Mouse (Mus musculus): ENCODE results near the gene Gm26602. TPM values are rescaled to one million over a fixed set of nuclear protein-coding genes. Genes with fewer than 3 reads are reported as not detected.

Gm26602 gene
- 0.98 and 11.0 TPM in 2 replicates for polyA plus RNA-seq (2016; fragmentation: Nextera tagmentation; extraction: Ambion mirVana)

DNA sequence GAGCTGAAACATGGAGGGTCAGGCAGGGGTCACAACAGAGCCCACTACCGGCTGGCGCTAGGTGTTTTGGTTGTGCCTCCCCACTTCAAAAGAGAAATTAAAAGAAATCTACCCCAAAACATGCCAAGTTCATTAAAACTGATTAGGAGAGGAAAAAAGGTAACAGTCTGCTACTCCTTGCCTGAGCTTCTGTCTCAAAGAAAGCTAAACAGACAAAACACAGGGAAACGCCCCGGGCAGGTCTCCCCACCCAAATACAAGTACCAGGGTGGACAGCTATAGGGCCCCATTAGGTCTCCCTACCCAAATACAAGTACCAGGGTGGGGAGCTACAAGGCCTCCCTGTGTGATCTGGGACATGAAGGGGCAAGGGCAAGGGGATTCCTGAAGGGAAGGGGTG is at the start of gene Gm26602:
Gene Gm26602 (plus strand): TSS at position 301 of the 400 bp plus-strand sequence.
- WGBS (ENCODE audit: insufficient replicate concordance): 85% methylated on average over 4 of the region's 4 CpGs
- H3K36me3 ChIP-seq: peaks cover 49% of the 10 kb centered on the region

DNA sequence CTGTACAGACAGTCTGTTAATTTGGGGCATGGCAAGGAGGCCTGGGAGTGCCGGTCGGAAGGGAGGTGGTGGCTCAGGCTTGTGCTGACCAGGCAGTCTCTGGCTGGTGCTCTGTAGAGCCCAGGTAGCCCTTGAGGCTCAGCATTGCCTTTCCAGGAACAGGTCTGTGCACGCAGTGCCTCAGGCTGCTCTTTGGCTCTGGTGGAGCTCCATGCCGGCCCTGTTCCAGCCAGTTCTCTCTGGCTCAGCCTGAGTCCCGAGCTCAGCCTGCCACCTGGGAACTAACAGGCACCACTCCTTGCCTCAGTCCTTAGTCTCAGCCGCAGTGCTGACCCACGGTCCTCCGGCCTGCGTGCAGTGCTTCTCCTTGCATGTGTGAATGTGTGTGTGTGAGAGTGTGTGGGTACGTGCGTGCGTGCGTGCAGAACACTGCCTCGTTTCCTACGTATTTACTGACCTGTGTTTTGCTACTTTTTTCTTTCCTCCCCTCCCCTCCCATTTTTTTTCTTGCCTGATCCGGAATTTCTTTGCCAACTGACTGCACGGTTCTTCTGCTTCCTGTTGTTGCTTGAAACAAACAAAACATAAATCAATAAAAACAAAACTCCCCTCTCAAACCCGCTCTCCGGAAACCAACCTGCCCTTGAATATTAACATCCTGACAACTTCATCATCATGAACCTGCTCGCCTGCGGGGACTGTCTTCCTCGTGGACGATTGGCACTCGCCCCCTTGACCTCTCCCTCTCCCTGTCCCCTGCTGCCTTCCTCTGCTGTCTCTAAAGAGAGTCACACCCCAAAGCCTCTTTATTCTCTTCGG is 49.2 kb upstream of the Gm26602 start:
- H3K9ac ChIP-seq: no peak overlapping the region
- H3K4me1 ChIP-seq: peaks cover 43% of the 10 kb centered on the region
- 87% methylated on average over 25 of the region's 25 CpGs for WGBS (ENCODE audit: insufficient replicate concordance)
- no peak overlapping the region for H3K4me2 ChIP-seq
- peaks cover 98% of the 10 kb centered on the region for H3K36me3 ChIP-seq
- no peaks in the 10 kb centered on the region for H3K27me3 ChIP-seq (replicated peaks)
- ATAC-seq: no peak
- no peak overlapping the region for H3K4me3 ChIP-seq
- no peaks in the 10 kb centered on the region for H3K9me3 ChIP-seq (replicated peaks)
- H3K27ac ChIP-seq: 0 out of 2 replicates have a peak overlapping the region, but pooled peaks have one; percentile 8

More for the DNA sequence above, at the start of gene Gm26602:
- Histone ChIP-seq H3K27ac (peak within 1 kb of the TSS; percentile 86), H3K4me2 (peak within 1 kb of the TSS; percentile 50; the same call in 1 of the 2 replicates), H3K4me3 (no peak within 1 kb of the TSS), H3K9me3 (replicated peaks) (no peaks in the 10 kb centered on the region), H3K27me3 (replicated peaks) (no peaks in the 10 kb centered on the region), H3K9ac (peak within 1 kb of the TSS; percentile 51; the same call in 1 of the 2 replicates), H3K4me1 (peaks cover 67% of the 10 kb centered on the region)
- ATAC-seq: no peak

DNA sequence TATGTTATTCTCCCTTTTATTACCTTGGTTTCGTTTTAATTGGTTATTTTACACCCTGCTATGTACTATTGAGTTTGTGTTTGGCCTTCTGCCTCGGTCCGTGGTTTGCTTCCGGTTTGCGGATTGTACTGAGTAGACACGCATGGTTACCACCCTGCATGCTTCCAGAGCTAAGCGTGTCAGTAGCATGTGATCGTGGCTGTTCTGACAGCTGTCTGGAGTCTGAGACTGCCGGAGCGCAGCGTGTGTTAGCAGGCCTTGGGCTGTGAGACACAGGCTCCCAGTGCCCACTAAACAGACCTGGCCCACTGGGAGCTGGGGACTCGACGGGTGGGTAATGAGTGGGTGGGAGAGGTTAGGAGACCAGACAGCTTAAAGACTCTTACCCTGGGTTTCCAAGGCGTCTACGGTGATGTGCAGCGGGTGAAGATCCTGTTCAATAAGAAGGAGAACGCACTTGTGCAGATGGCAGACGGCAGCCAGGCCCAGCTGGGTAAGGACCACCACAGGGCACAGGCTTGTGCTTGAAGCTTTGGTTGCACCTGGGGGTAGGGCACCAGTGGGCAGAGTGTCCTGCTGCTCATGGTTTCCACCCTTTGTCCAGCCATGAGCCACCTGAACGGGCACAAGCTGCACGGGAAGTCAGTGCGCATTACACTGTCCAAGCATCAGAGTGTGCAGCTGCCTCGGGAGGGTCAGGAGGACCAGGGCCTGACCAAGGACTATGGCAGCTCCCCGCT is 48.4 kb upstream of the Gm26602 start:
- Histone ChIP-seq H3K9me3 (replicated peaks) (no peaks in the 10 kb centered on the region), H3K4me3 (no peak overlapping the region), H3K4me2 (no peak overlapping the region), H3K4me1 (peaks cover 35% of the 10 kb centered on the region), H3K9ac (no peak overlapping the region), H3K27ac (no peak overlapping the region), H3K36me3 (peaks cover 91% of the 10 kb centered on the region), H3K27me3 (replicated peaks) (no peaks in the 10 kb centered on the region)
- no peak for ATAC-seq
- WGBS (ENCODE audit: insufficient replicate concordance): 86% methylated on average over 23 of the region's 23 CpGs

DNA sequence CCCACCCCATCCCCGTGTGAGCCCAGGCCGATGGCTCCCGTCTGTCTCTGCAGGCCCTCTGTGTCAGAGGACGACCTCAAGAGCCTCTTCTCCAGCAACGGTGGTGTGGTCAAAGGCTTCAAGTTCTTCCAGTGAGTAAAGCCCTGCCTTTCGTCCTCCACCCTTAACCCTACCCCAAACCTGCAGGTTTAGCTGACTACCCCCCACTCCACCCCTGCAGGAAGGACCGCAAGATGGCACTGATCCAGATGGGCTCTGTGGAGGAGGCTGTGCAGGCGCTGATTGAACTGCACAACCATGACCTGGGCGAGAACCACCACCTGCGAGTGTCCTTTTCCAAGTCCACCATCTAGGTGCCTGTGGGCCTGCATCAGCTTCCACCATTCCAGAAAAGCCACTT is 47.7 kb upstream of the Gm26602 start:
- 79% methylated on average over 10 of the region's 10 CpGs for WGBS (ENCODE audit: insufficient replicate concordance)
- H3K27me3 ChIP-seq (replicated peaks): no peaks in the 10 kb centered on the region
- ATAC-seq: no peak

DNA sequence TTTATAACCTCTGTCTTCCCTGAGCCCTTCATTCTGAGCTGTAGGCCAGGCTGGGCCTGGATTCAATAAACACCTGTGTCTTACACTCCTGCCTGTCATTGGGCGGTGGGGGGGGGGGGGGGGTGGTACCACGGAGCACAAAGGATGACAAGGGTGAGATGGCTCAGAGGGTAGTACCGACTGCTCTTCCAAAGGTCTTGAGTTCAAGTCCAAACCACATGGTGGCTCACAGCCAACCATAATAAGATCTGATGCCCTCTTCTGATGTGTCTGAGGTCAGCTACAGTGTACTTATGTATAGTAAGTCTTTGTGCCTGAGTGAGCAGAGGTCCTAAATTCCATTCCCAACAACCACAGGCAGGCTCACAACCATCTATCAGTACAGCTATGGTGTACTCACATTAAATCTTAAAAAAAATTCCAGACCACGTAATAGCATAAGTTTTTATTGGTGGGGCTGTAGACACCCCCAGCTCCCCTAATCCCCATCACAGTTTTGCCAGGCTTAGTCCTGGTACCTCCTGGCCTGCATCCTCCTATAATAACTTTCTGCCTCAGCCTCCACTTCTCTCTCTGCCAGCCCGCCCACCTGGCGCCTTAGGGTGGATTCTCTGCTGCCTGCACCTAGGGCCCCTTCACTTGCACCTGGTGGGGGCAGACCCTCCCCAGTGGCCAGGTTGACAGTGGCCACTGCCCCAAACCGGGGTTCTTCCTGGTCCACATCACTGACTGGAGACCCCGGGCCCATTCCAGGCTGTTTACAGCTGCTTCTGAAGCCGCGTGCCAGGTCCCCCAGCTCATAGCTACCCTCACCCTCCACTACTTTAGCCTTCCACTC is 46.1 kb upstream of the Gm26602 start:
- no peaks in the 10 kb centered on the region for H3K9me3 ChIP-seq (replicated peaks)
- peaks cover 67% of the 10 kb centered on the region for H3K36me3 ChIP-seq
- H3K27ac ChIP-seq: peak overlapping the region; percentile 39
- peaks cover 14% of the 10 kb centered on the region for H3K4me1 ChIP-seq
- H3K4me3 ChIP-seq: no peak overlapping the region
- no peaks in the 10 kb centered on the region for H3K27me3 ChIP-seq (replicated peaks)
- H3K4me2 ChIP-seq: no peak overlapping the region
- 55% methylated on average over 10 of the region's 10 CpGs for WGBS (ENCODE audit: insufficient replicate concordance)
- no peak overlapping the region for H3K9ac ChIP-seq
- ATAC-seq: no peak; the same call in 1 of the 2 replicates

More for the DNA sequence above, 47.7 kb upstream of the Gm26602 start:
- no peak overlapping the region for H3K4me3 ChIP-seq
- no peak overlapping the region for H3K27ac ChIP-seq
- H3K9me3 ChIP-seq (replicated peaks): no peaks in the 10 kb centered on the region
- H3K4me2 ChIP-seq: no peak overlapping the region
- H3K4me1 ChIP-seq: peaks cover 28% of the 10 kb centered on the region
- H3K9ac ChIP-seq: no peak overlapping the region
- peaks cover 84% of the 10 kb centered on the region for H3K36me3 ChIP-seq

DNA sequence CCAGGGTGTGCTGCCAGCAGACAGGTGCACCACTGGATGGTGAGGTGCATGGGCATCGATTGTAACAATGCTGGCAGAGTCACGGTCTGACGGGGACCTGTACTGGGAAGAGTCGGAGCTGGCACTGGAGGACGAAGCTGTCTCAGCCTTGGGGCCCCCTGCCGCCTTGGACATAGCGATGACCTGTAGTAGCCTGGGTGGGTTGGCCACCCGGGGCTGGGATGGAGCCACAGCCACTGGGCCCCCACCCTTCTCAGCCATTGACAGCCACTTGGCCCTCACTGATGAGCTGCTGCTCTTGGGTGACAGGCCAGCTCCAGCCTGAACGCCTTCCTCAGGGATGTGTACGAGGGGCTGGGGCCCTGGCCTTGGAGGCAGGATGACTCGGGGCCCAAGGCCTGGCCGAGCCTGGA is 45.5 kb upstream of the Gm26602 start:
- no peak overlapping the region for H3K9ac ChIP-seq
- H3K4me3 ChIP-seq: no peak overlapping the region

DNA sequence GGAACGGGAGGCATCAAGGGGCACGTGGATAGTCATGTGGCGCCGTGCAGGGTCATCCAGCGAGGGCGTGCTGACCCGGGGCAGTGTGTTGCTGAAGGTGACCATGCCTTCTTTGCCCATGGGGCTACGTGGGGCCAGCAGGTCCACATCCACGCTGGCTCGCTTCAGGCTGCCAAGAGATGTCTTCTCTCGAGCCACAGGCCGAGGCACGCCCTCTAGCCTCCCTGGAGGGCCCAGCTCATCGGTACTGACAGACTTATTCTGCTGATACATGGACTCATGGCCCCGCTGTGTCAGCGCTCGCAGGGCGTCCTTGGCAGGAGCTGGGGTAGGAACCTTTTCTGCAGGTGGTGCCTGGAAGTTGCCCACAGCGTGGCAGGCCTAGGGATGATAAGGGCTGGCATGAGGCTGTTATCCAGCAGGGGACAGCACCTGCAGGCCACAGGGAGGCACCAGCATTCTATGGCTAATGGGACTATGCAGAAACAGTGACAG is 44.8 kb upstream of the Gm26602 start:
- H3K4me1 ChIP-seq: peaks cover 10% of the 10 kb centered on the region; the same call in 1 of the 2 replicates
- peak; percentile 31; the same call in 1 of the 2 replicates for ATAC-seq
- no peak overlapping the region for H3K4me3 ChIP-seq
- H3K27ac ChIP-seq: 0 out of 2 replicates have a peak overlapping the region, but pooled peaks have one; percentile 39
- H3K27me3 ChIP-seq (replicated peaks): no peaks in the 10 kb centered on the region
- 72% methylated on average over 19 of the region's 19 CpGs for WGBS (ENCODE audit: insufficient replicate concordance)
- peaks cover 55% of the 10 kb centered on the region for H3K36me3 ChIP-seq
- no peak overlapping the region for H3K9ac ChIP-seq
- no peaks in the 10 kb centered on the region for H3K9me3 ChIP-seq (replicated peaks)
- H3K4me2 ChIP-seq: no peak overlapping the region

More for the DNA sequence above, 45.5 kb upstream of the Gm26602 start:
- H3K36me3 ChIP-seq: peaks cover 61% of the 10 kb centered on the region
- H3K27ac ChIP-seq: peak overlapping the region; percentile 39
- no peak overlapping the region for H3K4me2 ChIP-seq
- H3K27me3 ChIP-seq (replicated peaks): no peaks in the 10 kb centered on the region
- H3K9me3 ChIP-seq (replicated peaks): no peaks in the 10 kb centered on the region
- H3K4me1 ChIP-seq: peaks cover 10% of the 10 kb centered on the region; the same call in 1 of the 2 replicates
- no peak; the same call in 1 of the 2 replicates for ATAC-seq
- WGBS (ENCODE audit: insufficient replicate concordance): 57% methylated on average over 12 of the region's 12 CpGs

DNA sequence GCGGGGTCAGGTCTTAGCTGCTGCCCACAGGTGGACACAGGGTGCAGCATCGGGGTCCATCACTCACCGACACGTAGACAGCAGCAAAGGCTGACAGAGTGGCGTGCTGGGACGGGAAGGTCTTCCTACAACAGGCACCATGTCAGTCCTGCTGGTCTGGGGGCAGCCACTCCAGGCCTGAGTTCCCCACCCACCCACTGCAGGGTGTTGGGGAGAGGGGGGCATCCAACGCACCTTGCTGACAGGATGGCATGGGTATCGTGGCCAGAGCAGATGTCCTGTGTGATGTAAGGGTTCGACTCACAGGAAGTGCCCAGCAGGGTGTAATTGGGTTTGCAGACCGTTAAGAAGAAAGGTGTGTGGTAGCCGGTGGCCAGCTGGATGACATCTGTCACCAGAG is 44.1 kb upstream of the Gm26602 start:
- Histone ChIP-seq H3K27ac (no peak overlapping the region), H3K9ac (no peak overlapping the region), H3K27me3 (replicated peaks) (peaks cover 4% of the 10 kb centered on the region; the same call in 1 of the 2 replicates), H3K4me3 (no peak overlapping the region), H3K36me3 (peaks cover 47% of the 10 kb centered on the region), H3K9me3 (replicated peaks) (no peaks in the 10 kb centered on the region), H3K4me1 (peaks cover 10% of the 10 kb centered on the region; the same call in 1 of the 2 replicates), H3K4me2 (no peak overlapping the region)
- no peak for ATAC-seq
- 75% methylated on average over 11 of the region's 11 CpGs for WGBS (ENCODE audit: insufficient replicate concordance)

DNA sequence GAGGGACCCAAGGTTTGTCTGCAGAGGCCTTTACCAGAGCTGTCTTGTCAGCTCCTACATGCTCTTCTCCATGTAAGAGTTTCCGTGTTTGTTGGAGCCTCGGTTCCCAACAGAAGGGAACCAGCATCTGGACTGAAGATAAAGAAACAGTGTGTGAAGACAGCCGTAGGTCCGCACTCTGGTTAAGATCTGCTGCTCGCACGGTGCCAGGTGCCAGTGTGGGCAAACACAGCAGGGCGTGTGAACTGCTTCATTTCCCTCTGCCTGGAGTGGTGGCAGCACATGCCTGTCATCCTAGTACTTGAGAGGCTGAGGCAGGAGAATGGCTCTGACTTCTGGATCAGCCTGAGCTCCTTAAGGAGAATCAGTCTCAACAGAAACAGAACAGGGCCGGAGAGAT is 38.8 kb upstream of the Gm26602 start:
- peaks cover 46% of the 10 kb centered on the region for H3K27me3 ChIP-seq (replicated peaks)
- H3K4me1 ChIP-seq: peaks cover 19% of the 10 kb centered on the region
- ATAC-seq: no peak
- no peaks in the 10 kb centered on the region for H3K36me3 ChIP-seq
- no peak overlapping the region for H3K4me3 ChIP-seq
- no peak overlapping the region for H3K4me2 ChIP-seq
- no peak overlapping the region for H3K9ac ChIP-seq
- no peaks in the 10 kb centered on the region for H3K9me3 ChIP-seq (replicated peaks)
- no peak overlapping the region for H3K27ac ChIP-seq
- WGBS (ENCODE audit: insufficient replicate concordance): 82% methylated on average over 8 of the region's 8 CpGs

DNA sequence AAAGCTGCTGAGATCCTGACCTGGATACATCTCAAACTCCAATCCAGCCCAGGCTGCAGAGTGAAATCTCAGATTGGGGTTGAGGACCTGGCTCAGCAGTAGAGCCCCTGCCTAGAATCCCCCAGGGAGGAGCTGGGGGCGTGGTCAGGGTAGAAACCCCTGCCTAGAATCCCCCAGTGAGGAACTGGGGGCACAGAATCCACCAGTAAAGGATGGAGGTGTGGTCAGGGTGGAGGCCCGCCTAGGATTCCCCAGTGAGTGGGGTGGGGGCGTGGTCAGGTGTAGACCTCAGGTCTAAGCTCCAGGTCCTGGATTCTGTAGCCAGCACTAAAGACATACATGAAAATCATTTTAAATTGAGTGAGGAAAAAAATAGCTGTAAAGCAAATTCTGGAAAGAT is 37.8 kb upstream of the Gm26602 start:
- H3K4me2 ChIP-seq: peak overlapping the region; percentile 81
- 37% methylated on average over 3 of the region's 3 CpGs for WGBS (ENCODE audit: insufficient replicate concordance)

DNA sequence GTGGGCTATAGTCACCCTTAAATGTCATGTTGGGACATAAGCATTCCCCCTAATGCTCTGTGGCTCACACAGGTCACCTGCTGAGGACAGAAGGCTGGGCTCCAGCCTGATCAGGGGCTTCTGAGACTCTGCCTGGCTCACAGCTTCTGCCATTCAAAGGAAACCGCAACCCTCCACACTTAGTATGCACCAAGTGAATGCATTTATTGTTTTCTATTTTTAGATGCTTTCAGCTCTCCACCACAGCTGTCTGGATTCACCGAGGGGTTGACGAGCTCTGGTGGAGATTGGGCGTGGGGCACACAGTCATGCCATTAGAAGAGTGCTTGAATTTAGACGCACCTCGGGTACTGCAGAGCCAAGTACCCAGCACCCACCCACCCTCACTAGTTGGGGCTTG is 37.3 kb upstream of the Gm26602 start:
- Histone ChIP-seq H3K4me1 (peaks cover 34% of the 10 kb centered on the region), H3K9ac (no peak overlapping the region), H3K9me3 (replicated peaks) (no peaks in the 10 kb centered on the region), H3K4me3 (peak overlapping the region; percentile 56), H3K27me3 (replicated peaks) (peaks cover 46% of the 10 kb centered on the region), H3K4me2 (peak overlapping the region; percentile 81), H3K27ac (no peak overlapping the region), H3K36me3 (no peaks in the 10 kb centered on the region)
- 10% methylated on average over 6 of the region's 6 CpGs for WGBS (ENCODE audit: insufficient replicate concordance)
- no peak for ATAC-seq

More for the DNA sequence above, 37.8 kb upstream of the Gm26602 start:
- H3K9me3 ChIP-seq (replicated peaks): no peaks in the 10 kb centered on the region
- ATAC-seq: no peak
- H3K27me3 ChIP-seq (replicated peaks): peaks cover 46% of the 10 kb centered on the region
- H3K4me1 ChIP-seq: peaks cover 29% of the 10 kb centered on the region
- H3K36me3 ChIP-seq: no peaks in the 10 kb centered on the region
- no peak overlapping the region for H3K9ac ChIP-seq
- no peak overlapping the region for H3K27ac ChIP-seq
- no peak overlapping the region for H3K4me3 ChIP-seq
